Mouse (Mus musculus): Measurements from ENCODE around the gene Atp2c1. TPM values are rescaled to one million over a fixed set of nuclear protein-coding genes. Genes with fewer than 3 reads are reported as not detected.

Gene Atp2c1
- polyA plus RNA-seq, 1 experiment = 79.6 TPM

- no peaks in the 10 kb centered on the region for H3K36me3 ChIP-seq (ENCODE audit: control insufficient read depth, insufficient read depth, low read length, poor library complexity, severe bottlenecking)
- no peak overlapping the region for H3K9ac ChIP-seq (ENCODE audit: low read depth, poor library complexity, severe bottlenecking)
- TF ChIP-seq POLR2A (IDR thresholded peaks at IDR 0.05; ENCODE audit: insufficient read depth, low read length) = no peak
- TF ChIP-seq CTCF (IDR thresholded peaks at IDR 0.05; ENCODE audit: low read depth, low read length) = no peak
- TF ChIP-seq EP300 (IDR thresholded peaks at IDR 0.05; ENCODE audit: insufficient read depth, low read depth, low read length) = no peak
- H3K4me1 ChIP-seq (ENCODE audit: control insufficient read depth, insufficient read depth, low read length) = no peaks in the 10 kb centered on the region
- H3K27me3 ChIP-seq (ENCODE audit: control insufficient read depth, insufficient read depth, low read length, poor library complexity, severe bottlenecking) = no peaks in the 10 kb centered on the region
- no peak overlapping the region for H3K4me3 ChIP-seq (ENCODE audit: low read depth, low read length)
- H3K9me3 ChIP-seq (replicated peaks; ENCODE audit: control insufficient read depth, insufficient read depth, low read length, poor library complexity, severe bottlenecking) = no peaks in the 10 kb centered on the region
- no peak overlapping the region for H3K27ac ChIP-seq (ENCODE audit: insufficient read depth, low read length)
Observed at GRCm38 (mm10) chr9:105389289-105389688, 137.8 kb downstream of the Atp2c1 start.

GRCm38 (mm10) chr9:105387403-105387802 is 139.7 kb downstream of the Atp2c1 start:
- Histone ChIP-seq H3K27me3 (ENCODE audit: control insufficient read depth, insufficient read depth, low read length, poor library complexity, severe bottlenecking) (no peaks in the 10 kb centered on the region), H3K36me3 (ENCODE audit: control insufficient read depth, insufficient read depth, low read length, poor library complexity, severe bottlenecking) (no peaks in the 10 kb centered on the region), H3K27ac (ENCODE audit: insufficient read depth, low read length) (no peak overlapping the region), H3K4me3 (ENCODE audit: low read depth, low read length) (no peak overlapping the region), H3K9me3 (replicated peaks; ENCODE audit: control insufficient read depth, insufficient read depth, low read length, poor library complexity, severe bottlenecking) (no peaks in the 10 kb centered on the region), H3K4me1 (ENCODE audit: control insufficient read depth, insufficient read depth, low read length) (no peaks in the 10 kb centered on the region), H3K9ac (ENCODE audit: low read depth, poor library complexity, severe bottlenecking) (no peak overlapping the region)
- no peak for TF ChIP-seq CTCF (IDR thresholded peaks at IDR 0.05; ENCODE audit: low read depth, low read length)
- TF ChIP-seq POLR2A (IDR thresholded peaks at IDR 0.05; ENCODE audit: insufficient read depth, low read length) = no peak
- no peak for TF ChIP-seq EP300 (IDR thresholded peaks at IDR 0.05; ENCODE audit: insufficient read depth, low read depth, low read length)

- Histone ChIP-seq H3K9me3 (replicated peaks; ENCODE audit: control insufficient read depth, insufficient read depth, low read length, poor library complexity, severe bottlenecking) (no peaks in the 10 kb centered on the region), H3K9ac (ENCODE audit: low read depth, poor library complexity, severe bottlenecking) (no peak overlapping the region), H3K4me3 (ENCODE audit: low read depth, low read length) (no peak overlapping the region), H3K27me3 (ENCODE audit: control insufficient read depth, insufficient read depth, low read length, poor library complexity, severe bottlenecking) (no peaks in the 10 kb centered on the region), H3K36me3 (ENCODE audit: control insufficient read depth, insufficient read depth, low read length, poor library complexity, severe bottlenecking) (no peaks in the 10 kb centered on the region), H3K27ac (ENCODE audit: insufficient read depth, low read length) (no peak overlapping the region), H3K4me1 (ENCODE audit: control insufficient read depth, insufficient read depth, low read length) (no peaks in the 10 kb centered on the region)
- TF ChIP-seq CTCF (IDR thresholded peaks at IDR 0.05; ENCODE audit: low read depth, low read length) = no peak
- TF ChIP-seq POLR2A (IDR thresholded peaks at IDR 0.05; ENCODE audit: insufficient read depth, low read length) = no peak
- no peak for TF ChIP-seq EP300 (IDR thresholded peaks at IDR 0.05; ENCODE audit: insufficient read depth, low read depth, low read length)
Observed at GRCm38 (mm10) chr9:105379533-105380145, 147.5 kb downstream of the Atp2c1 start.

GRCm38 (mm10) chr9:105377622-105378021 is 149.5 kb downstream of the Atp2c1 start:
- Histone ChIP-seq H3K27ac (ENCODE audit: insufficient read depth, low read length) (no peak overlapping the region), H3K9me3 (replicated peaks; ENCODE audit: control insufficient read depth, insufficient read depth, low read length, poor library complexity, severe bottlenecking) (no peaks in the 10 kb centered on the region), H3K4me1 (ENCODE audit: control insufficient read depth, insufficient read depth, low read length) (no peaks in the 10 kb centered on the region), H3K36me3 (ENCODE audit: control insufficient read depth, insufficient read depth, low read length, poor library complexity, severe bottlenecking) (no peaks in the 10 kb centered on the region), H3K4me3 (ENCODE audit: low read depth, low read length) (no peak overlapping the region), H3K27me3 (ENCODE audit: control insufficient read depth, insufficient read depth, low read length, poor library complexity, severe bottlenecking) (no peaks in the 10 kb centered on the region), H3K9ac (ENCODE audit: low read depth, poor library complexity, severe bottlenecking) (no peak overlapping the region)
- no peak for TF ChIP-seq POLR2A (IDR thresholded peaks at IDR 0.05; ENCODE audit: insufficient read depth, low read length)

- H3K4me1 ChIP-seq (ENCODE audit: control insufficient read depth, insufficient read depth, low read length) = no peaks in the 10 kb centered on the region
- no peak overlapping the region for H3K4me3 ChIP-seq (ENCODE audit: low read depth, low read length)
- no peaks in the 10 kb centered on the region for H3K9me3 ChIP-seq (replicated peaks; ENCODE audit: control insufficient read depth, insufficient read depth, low read length, poor library complexity, severe bottlenecking)
- H3K36me3 ChIP-seq (ENCODE audit: control insufficient read depth, insufficient read depth, low read length, poor library complexity, severe bottlenecking) = no peaks in the 10 kb centered on the region
- H3K27me3 ChIP-seq (ENCODE audit: control insufficient read depth, insufficient read depth, low read length, poor library complexity, severe bottlenecking) = no peaks in the 10 kb centered on the region
- no peak overlapping the region for H3K27ac ChIP-seq (ENCODE audit: insufficient read depth, low read length)
- no peak overlapping the region for H3K9ac ChIP-seq (ENCODE audit: low read depth, poor library complexity, severe bottlenecking)
- no peak for TF ChIP-seq CTCF (IDR thresholded peaks at IDR 0.05; ENCODE audit: low read depth, low read length)
- TF ChIP-seq EP300 (IDR thresholded peaks at IDR 0.05; ENCODE audit: insufficient read depth, low read depth, low read length) = no peak
- no peak for TF ChIP-seq POLR2A (IDR thresholded peaks at IDR 0.05; ENCODE audit: insufficient read depth, low read length)
Observed at GRCm38 (mm10) chr9:105376954-105377530, 150.1 kb downstream of the Atp2c1 start.

- no peaks in the 10 kb centered on the region for H3K27me3 ChIP-seq (ENCODE audit: control insufficient read depth, insufficient read depth, low read length, poor library complexity, severe bottlenecking)
- H3K9ac ChIP-seq (ENCODE audit: low read depth, poor library complexity, severe bottlenecking) = no peak overlapping the region
- no peaks in the 10 kb centered on the region for H3K9me3 ChIP-seq (replicated peaks; ENCODE audit: control insufficient read depth, insufficient read depth, low read length, poor library complexity, severe bottlenecking)
- H3K4me1 ChIP-seq (ENCODE audit: control insufficient read depth, insufficient read depth, low read length) = no peaks in the 10 kb centered on the region
- no peak overlapping the region for H3K27ac ChIP-seq (ENCODE audit: insufficient read depth, low read length)
- H3K4me3 ChIP-seq (ENCODE audit: low read depth, low read length) = no peak overlapping the region
- no peak for TF ChIP-seq CTCF (IDR thresholded peaks at IDR 0.05; ENCODE audit: low read depth, low read length)
- TF ChIP-seq POLR2A (IDR thresholded peaks at IDR 0.05; ENCODE audit: insufficient read depth, low read length) = no peak
- TF ChIP-seq EP300 (IDR thresholded peaks at IDR 0.05; ENCODE audit: insufficient read depth, low read depth, low read length) = no peak
- no peaks in the 10 kb centered on the region for H3K36me3 ChIP-seq (ENCODE audit: control insufficient read depth, insufficient read depth, low read length, poor library complexity, severe bottlenecking)
Observed at GRCm38 (mm10) chr9:105376411-105376810, 150.7 kb downstream of the Atp2c1 start.
